Mouse (Mus musculus) cortical plate, adult 2 months (tissue): ENCODE results near the gene Churc1.

Source experiments
- CTCF ChIP-seq: fragments of 200-500 bp; IDR thresholded peaks from 2 replicates; pipeline ENCODE4 v1.5.1; 2011; ENCODE audit warnings: mild to moderate bottlenecking, control low read depth, low read length; ENCODE audit not compliant: insufficient read depth; ENCODE audit errors: extremely low read depth
- POLR2A ChIP-seq: fragments of 200-500 bp; IDR thresholded peaks from 2 replicates; pipeline ENCODE4 v1.6.1; 2011; ENCODE audit warnings: mild to moderate bottlenecking, low read length, control low read depth; ENCODE audit not compliant: insufficient read depth; ENCODE audit errors: extremely low read depth

- TF ChIP-seq POLR2A (no peak), CTCF (no peak)
Observed at GRCm38 (mm10) chr12:76816720-76817119, 51.4 kb downstream of the Churc1 start.
